Mouse (Mus musculus) neural tube, embryonic 12.5 days (tissue): ENCODE results near the gene E030030I06Rik. TPM values are rescaled to one million over a fixed set of nuclear protein-coding genes. Genes with fewer than 3 reads are reported as not detected.
"Not testable (repeated sequence)": the region's sequence is repeated elsewhere in the genome, so short reads cannot be mapped to it uniquely, and the experiment has no call there.

Experiments
- ATAC-seq: fragments of 200-750 bp; cut with Nextera tagmentation; 2 replicates; pipeline ENCODE4 v1.8.0; 2017; ENCODE audit warnings: low read depth, mild to moderate bottlenecking, moderate TSS enrichment, moderate library complexity; ENCODE audit not compliant: low FRiP score
- H3K27ac ChIP-seq: fragments of 300-500 bp; sonication (generic); 2 replicates; pipeline ENCODE4 v1.5.1; 2016
- H3K27me3 ChIP-seq: fragments of 300-500 bp; sonication (generic); replicated peaks from 2 replicates; pipeline ENCODE4 v1.6.1; 2016; ENCODE audit warnings: mild to moderate bottlenecking
- H3K36me3 ChIP-seq: fragments of 300-500 bp; sonication (generic); 2 replicates; pipeline ENCODE4 v1.6.1; 2016; ENCODE audit warnings: mild to moderate bottlenecking
- H3K4me1 ChIP-seq: fragments of 300-500 bp; sonication (generic); 2 replicates; pipeline ENCODE4 v1.6.1; 2016
- H3K4me2 ChIP-seq: fragments of 300-500 bp; sonication (generic); replicated peaks from 2 replicates; pipeline ENCODE4 v1.6.1; 2016; ENCODE audit warnings: mild to moderate bottlenecking
- H3K4me3 ChIP-seq: fragments of 300-500 bp; sonication (generic); 2 replicates; pipeline ENCODE4 v1.5.1; 2016
- H3K9ac ChIP-seq: fragments of 300-500 bp; sonication (generic); 2 replicates; pipeline ENCODE4 v1.6.1; 2016; ENCODE audit warnings: mild to moderate bottlenecking
- H3K9me3 ChIP-seq: fragments of 300-500 bp; sonication (generic); 2 replicates; pipeline ENCODE4 v1.6.1; 2016; ENCODE audit warnings: mild to moderate bottlenecking
- WGBS: fragments of 180-500 bp; shearing (Covaris S2); methylation state at CpG from one replicate; pipeline ENCODE4 v1.1.7; 2016; 5-methylcytosine and 5-hydroxymethylcytosine counted together
- polyA plus RNA-seq: library from polyadenylated mRNA; unstranded; fragments of >200 nt; fragmentation: Nextera tagmentation; extraction: Ambion mirVana; gene quantifications from 2 replicates; pipeline ENCODE4 v1.2.1, GENCODE M21; 2016

Gene E030030I06Rik
- polyA plus RNA-seq, result 11.1 and 14.7 TPM in 2 replicates

DNA sequence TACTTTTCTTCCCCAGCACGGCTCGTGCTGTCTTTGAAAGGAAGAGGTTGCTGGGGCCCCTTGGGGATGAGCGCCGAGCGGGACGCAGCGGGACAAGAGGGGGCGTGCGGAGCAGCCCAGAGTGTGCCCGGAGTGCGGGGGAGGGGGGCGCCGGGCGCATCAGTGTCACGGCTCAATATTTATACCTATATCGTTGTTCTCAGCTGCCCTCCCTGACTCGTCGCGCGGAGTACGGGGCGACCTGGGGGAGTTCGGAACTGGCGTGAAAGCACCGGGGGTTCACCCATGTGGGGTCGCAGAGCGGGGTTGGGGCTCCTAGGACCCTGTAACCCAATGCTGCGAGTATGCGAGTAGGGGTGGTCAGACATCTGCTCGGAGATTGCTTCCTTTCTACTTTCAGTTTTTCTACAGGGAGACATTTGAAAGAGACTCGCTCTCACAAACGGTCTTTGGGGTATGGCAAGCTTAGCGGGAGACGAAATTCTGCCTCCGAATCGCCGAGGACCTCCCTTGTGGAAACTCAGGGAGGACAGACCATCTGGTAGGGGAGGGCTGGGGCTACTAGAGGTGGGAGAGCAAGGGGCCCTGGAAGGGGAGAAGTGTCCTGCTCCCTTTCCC, at the start of gene E030030I06Rik:
Gene E030030I06Rik (minus strand): TSS at position 198 of the 618 bp plus-strand sequence.
- Histone ChIP-seq H3K4me3 (peak within 1 kb of the TSS; percentile 61), H3K9ac (peak within 1 kb of the TSS; percentile 60), H3K9me3 (no peaks in the 10 kb centered on the region), H3K4me2 (peak within 1 kb of the TSS; percentile 85), H3K27ac (no peak within 1 kb of the TSS), H3K4me1 (peaks cover 28% of the 10 kb centered on the region), H3K36me3 (no peaks in the 10 kb centered on the region), H3K27me3 (peaks cover 41% of the 10 kb centered on the region)
- under 1% methylated on average over 37 of the region's 37 CpGs for WGBS
- peak; percentile 58 for ATAC-seq

GRCm38 (mm10) chr10:22191035-22191434, 42.0 kb upstream of the E030030I06Rik start:
- 2% methylated on average over 6 of the region's 10 CpGs for WGBS
- not testable (repeated sequence) for H3K4me1 ChIP-seq, H3K9ac ChIP-seq, H3K36me3 ChIP-seq, H3K9me3 ChIP-seq, H3K27ac ChIP-seq, H3K27me3 ChIP-seq, H3K4me3 ChIP-seq
- peak; percentile 92 for ATAC-seq
- peak overlapping the region; percentile 35; the same call in 1 of the 2 replicates for H3K4me2 ChIP-seq

GRCm38 (mm10) chr10:22176515-22176914, 27.4 kb upstream of the E030030I06Rik start:
- H3K36me3 ChIP-seq, H3K27ac ChIP-seq, H3K27me3 ChIP-seq, H3K4me2 ChIP-seq, H3K4me1 ChIP-seq, H3K4me3 ChIP-seq, H3K9me3 ChIP-seq, H3K9ac ChIP-seq, ATAC-seq: not testable (repeated sequence)
- WGBS, result 88% methylated on average over 2 of the region's 2 CpGs

DNA sequence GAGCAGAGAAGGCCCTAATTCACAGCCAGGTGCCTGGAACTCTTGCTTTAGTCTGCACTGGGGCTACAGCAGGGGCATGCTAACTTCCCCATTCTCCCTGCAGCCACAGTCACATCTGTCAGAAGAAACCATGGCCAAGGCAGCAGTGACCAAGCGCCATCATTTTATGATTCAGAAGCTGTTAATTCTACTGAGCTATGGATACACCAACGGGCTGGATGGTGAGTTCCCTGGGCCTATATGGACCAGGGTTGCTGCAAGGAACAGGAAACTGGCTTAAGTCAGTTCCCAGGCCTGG, 25.1 kb upstream of the E030030I06Rik start:
- H3K4me3 ChIP-seq, H3K4me2 ChIP-seq, ATAC-seq, H3K27ac ChIP-seq, H3K36me3 ChIP-seq, H3K9me3 ChIP-seq, H3K27me3 ChIP-seq, H3K9ac ChIP-seq, H3K4me1 ChIP-seq: not testable (repeated sequence)
- 84% methylated on average over 2 of the region's 2 CpGs for WGBS

GRCm38 (mm10) chr10:22173335-22174189, 24.5 kb upstream of the E030030I06Rik start:
- H3K4me1 ChIP-seq, H3K9me3 ChIP-seq, H3K9ac ChIP-seq, H3K27me3 ChIP-seq, H3K27ac ChIP-seq, H3K36me3 ChIP-seq, H3K4me3 ChIP-seq: not testable (repeated sequence)
- WGBS, result 14% methylated on average over 11 of the region's 17 CpGs
- H3K4me2 ChIP-seq, result peak overlapping the region; percentile 44
- ATAC-seq, result peak; percentile 82

GRCm38 (mm10) chr10:22172431-22173334, 23.6 kb upstream of the E030030I06Rik start:
- WGBS, result 48% methylated on average over 5 of the region's 5 CpGs
- ATAC-seq, result 0 out of 2 replicates have a peak, but pooled peaks have one; percentile 7
- H3K27me3 ChIP-seq, H3K9me3 ChIP-seq, H3K4me3 ChIP-seq, H3K36me3 ChIP-seq, H3K9ac ChIP-seq, H3K4me1 ChIP-seq, H3K27ac ChIP-seq: not testable (repeated sequence)
- H3K4me2 ChIP-seq, result peak overlapping the region; percentile 44

- not testable (repeated sequence) for H3K9ac ChIP-seq, H3K36me3 ChIP-seq, ATAC-seq, H3K4me3 ChIP-seq, H3K27ac ChIP-seq, H3K4me2 ChIP-seq, H3K4me1 ChIP-seq, H3K27me3 ChIP-seq, H3K9me3 ChIP-seq
Observed at GRCm38 (mm10) chr10:22169116-22169515, 20.0 kb upstream of the E030030I06Rik start.

DNA sequence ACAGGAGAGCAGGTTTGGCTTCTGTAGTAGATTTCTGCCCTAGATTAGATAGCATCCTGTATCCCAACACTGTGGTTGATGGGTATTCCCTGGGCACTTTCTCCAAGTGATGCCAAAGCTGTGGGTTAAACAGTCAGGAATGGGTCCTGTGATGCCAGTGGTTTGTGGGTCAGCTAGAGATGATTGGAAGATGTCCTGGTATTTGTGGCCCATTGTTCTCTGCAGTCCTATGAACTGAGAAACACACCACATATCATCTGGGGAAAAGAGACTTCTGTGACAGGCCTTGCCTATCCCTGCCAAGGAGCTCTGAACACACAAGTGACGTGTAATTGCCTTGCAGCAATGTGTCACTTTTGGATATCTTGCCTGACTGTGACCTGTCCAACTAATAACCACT, 18.0 kb upstream of the E030030I06Rik start:
- 81% methylated on average over 1 of the region's 1 CpGs for WGBS
- not testable (repeated sequence) for H3K4me2 ChIP-seq

GRCm38 (mm10) chr10:22166025-22166424, 17.0 kb upstream of the E030030I06Rik start:
- H3K4me3 ChIP-seq, H3K9ac ChIP-seq, H3K36me3 ChIP-seq, H3K9me3 ChIP-seq, H3K27me3 ChIP-seq, H3K27ac ChIP-seq, ATAC-seq, H3K4me2 ChIP-seq, H3K4me1 ChIP-seq: not testable (repeated sequence)
- WGBS, result 72% methylated on average over 2 of the region's 2 CpGs

More for the DNA sequence above, 18.0 kb upstream of the E030030I06Rik start:
- H3K4me1 ChIP-seq, H3K36me3 ChIP-seq, H3K9me3 ChIP-seq, H3K4me3 ChIP-seq, H3K27ac ChIP-seq, H3K27me3 ChIP-seq, H3K9ac ChIP-seq, ATAC-seq: not testable (repeated sequence)

GRCm38 (mm10) chr10:22165328-22166003, 16.4 kb upstream of the E030030I06Rik start:
- H3K27me3 ChIP-seq, ATAC-seq, H3K9me3 ChIP-seq, H3K4me3 ChIP-seq, H3K4me1 ChIP-seq, H3K36me3 ChIP-seq, H3K9ac ChIP-seq, H3K27ac ChIP-seq, H3K4me2 ChIP-seq: not testable (repeated sequence)
- 69% methylated on average over 5 of the region's 5 CpGs for WGBS

DNA sequence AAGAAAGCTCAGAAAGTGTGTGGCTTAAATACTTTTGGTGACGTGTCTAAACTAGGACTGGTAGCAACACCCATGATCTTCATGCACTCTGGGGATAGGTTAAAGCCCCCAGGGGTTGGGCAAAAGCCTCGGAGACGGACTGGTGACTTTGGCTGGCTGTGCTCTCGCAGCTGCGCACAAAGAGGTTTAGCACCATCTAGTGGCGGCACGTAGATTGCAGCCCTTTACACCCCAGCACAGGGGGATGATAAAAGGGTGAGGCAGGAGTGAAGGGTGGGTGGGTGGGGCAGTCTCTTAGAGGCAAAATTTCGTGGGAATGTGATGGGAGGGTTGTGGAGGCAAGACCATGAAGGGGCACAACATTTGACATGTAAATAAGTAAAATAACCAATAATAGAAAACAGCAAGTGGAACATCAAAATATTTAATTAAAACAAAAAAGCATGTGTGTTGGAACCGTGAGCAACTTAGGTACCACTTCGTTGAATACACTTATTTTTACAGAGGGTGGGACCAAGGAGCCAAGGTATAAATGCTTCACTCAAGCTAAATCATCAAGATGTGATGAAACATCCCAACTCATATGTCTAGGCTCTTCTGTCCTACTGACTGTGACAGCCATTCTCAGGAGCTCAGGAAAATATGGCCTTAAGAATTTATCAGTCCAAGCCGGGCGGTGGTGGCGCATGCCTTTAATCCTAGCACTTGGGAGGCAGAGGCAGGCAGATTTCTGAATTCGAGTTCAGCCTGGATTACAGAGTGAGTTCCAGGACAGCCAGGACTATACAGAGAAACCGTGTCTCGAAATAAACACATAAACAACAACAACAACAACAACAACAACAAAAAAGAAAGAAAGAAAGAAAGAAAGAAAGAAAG, 14.9 kb upstream of the E030030I06Rik start:
- WGBS, result 38% methylated on average over 16 of the region's 16 CpGs
- H3K36me3 ChIP-seq, H3K9ac ChIP-seq, H3K4me1 ChIP-seq, H3K9me3 ChIP-seq, H3K27ac ChIP-seq, H3K4me3 ChIP-seq: not testable (repeated sequence)
- Histone ChIP-seq H3K27me3 (peaks cover 16% of the 10 kb centered on the region), H3K4me2 (peak overlapping the region; percentile 41)
- peak; percentile 81 for ATAC-seq
